Mouse (Mus musculus): ENCODE data around the gene Arhgef33.

DNA sequence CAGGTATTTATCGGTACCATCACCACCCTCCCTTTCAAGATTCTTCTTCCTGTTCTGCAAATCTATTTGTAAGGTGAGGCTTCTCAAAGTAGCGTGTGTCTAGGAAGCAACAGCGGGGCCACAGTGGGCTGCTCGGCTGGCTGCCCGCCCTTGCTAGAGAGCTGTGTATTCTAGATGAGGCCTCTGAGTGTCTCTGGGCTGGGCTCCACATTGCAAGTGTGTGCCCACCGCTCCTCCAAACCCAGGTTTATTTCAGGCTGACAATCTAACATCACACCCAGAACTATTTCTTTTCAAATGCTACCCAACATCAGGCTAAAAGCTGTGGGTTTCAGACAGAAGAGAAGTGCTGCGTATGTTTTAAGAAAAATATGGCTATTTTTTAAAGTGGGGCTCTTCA is 119.0 kb downstream of the Arhgef33 start:
- no peak for TF ChIP-seq CTCF (IDR thresholded peaks at IDR 0.05; ENCODE audit: low read depth, low read length)
- no peak for TF ChIP-seq POLR2A (IDR thresholded peaks at IDR 0.05; ENCODE audit: insufficient read depth, low read length)
- TF ChIP-seq EP300 (IDR thresholded peaks at IDR 0.05; ENCODE audit: insufficient read depth, low read depth, low read length) = no peak

All from ES-Bruce4 (cell line).